Mouse (Mus musculus): ENCODE results near the gene Slmap.
"Not testable (repeated sequence)": the region's sequence is repeated elsewhere in the genome, so short reads cannot be mapped to it uniquely, and the experiment has no call there.

Gene Slmap

DNA sequence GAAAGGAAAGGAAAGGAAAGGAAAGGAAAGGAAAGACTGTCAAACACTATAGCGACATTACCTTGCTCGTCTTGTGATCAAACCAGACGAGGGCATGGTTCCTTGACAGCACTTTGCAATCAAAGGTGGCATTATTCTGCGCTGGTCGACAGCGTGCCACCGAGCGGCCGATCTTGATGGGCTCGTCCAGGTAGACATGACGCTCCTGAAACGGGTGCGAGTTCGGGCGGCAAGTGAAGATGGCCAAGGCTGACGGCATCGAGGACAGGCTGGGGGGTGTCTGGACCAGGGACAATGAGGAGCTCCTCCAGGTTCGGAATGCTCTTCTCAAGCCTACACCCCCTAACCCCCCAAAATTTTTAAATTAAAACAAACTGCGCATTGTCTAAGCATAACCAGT lies 1.5 kb downstream of the Slmap start:
- peak; percentile 29 for DNase-seq (ENCODE audit: low spot score)

DNA sequence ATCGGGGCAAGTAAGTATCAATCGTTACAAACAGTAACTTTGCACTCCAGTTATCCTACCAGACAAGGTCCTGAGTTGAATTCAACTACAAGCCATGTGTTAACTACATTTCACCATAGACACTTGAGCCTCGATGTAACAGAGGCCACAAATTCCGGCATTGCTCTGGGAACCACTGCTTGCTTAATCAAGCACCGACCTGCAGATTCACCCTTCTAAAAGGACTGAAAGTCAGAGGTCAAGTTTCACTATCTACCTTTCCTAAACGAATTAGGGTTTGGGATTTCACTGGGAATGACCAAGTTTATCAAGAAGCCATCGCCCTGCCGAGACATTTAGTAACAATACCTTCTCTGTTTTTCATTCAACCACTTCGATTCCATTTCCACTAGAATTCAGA lies 2.0 kb downstream of the Slmap start:
- DNase-seq (ENCODE audit: low spot score): peak; percentile 28

DNA sequence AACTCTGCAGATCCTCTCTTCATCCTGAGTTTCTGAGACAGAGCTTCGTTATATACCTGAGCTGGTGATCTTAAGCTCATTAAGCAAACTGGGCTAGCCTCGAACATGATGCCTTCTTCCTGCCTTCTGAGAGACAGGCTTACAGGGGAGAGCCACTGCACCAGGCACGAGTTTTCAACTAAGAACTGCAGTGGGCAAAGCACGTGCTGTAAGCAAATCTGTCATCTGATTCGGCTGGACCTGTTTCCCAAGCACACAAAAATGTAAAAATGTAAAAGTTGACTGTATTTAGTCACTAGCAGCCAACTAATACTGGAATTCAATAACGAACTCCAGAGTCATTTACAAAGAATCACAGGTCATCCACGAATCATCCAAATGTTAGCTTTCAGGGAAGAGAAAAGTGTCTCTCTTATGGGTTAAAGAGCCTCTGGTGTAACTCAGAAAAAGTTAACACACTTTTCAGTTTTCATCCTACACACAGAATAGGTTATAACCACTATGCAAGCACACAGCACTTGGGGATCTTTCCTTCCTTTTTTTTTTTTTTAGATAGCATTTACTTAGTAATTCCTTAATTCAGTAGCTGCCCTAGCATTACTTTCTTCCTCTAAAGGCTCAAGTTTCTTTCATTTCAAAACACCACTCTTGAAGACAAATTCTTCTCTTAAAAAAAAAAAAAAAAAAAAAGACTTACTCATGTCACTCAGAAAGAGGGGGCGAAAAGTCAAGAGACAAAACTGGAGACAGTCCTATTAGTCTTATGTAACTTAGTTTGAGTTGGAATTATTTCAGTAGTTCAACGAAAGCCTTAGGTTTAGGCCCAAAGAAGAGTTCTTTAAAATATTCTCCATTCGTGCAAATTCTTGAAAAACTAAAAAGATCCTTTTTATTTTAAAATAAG lies 3.1 kb downstream of the Slmap start:
- DNase-seq (ENCODE audit: low spot score): no peak

DNA sequence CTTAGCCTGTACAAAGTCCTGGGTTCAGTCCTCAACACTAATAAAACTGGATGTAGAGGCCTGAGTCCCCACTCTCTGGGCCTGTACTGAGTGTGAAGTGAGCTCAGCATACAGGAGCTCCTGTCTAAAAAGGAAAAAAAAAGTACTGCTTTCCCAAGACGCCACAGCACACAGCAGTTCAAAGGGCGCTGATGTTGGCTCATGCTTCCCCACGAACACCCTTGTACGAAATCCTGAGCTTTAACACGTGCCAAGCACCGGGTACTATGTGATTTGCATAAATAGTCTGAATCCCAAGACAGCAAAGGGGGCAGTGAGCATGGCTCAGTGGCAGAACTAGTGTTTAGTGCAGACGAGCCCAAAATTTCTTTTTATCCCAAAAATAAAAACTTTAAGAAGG lies 4.4 kb downstream of the Slmap start:
- DNase-seq (ENCODE audit: low spot score): no peak

DNA sequence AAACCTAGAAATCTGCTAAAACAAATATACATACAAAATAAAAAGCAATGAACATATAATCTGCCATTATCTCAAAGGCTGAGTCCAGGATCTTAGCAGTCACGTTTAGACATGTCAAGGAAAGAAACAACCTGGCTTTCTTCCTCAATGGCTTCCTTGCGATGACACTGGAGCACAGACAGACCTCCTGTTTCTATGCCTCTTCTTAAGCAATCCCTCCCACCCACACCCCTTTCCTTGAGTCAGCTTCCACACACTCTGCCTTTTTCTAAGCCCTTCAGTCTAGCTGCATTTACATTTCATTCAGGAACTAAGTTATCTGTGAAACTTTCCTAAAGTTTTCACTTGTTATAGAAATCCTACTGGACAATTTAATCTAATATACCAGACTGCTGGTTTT lies 6.4 kb downstream of the Slmap start:
- DNase-seq (ENCODE audit: low spot score): no peak

DNA sequence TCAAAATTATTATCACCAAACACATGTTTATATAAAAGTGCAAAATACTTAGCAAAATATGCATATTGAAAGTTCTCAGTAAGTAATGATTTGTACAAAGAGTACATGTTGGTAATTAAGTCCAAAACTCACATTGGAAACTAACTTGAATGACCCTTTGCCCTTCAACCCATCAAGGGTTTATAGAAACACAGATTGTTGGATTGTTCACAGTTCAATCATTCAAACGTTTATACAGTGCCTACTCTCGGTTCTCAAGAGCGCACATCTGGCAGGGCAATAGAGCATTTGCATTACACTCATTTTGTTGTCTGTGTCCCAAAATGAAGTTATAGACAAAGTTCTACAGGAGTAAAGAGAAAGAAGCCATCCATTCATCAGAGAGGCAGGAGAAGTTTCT lies 8.8 kb downstream of the Slmap start:
- DNase-seq (ENCODE audit: low spot score): no peak

DNA sequence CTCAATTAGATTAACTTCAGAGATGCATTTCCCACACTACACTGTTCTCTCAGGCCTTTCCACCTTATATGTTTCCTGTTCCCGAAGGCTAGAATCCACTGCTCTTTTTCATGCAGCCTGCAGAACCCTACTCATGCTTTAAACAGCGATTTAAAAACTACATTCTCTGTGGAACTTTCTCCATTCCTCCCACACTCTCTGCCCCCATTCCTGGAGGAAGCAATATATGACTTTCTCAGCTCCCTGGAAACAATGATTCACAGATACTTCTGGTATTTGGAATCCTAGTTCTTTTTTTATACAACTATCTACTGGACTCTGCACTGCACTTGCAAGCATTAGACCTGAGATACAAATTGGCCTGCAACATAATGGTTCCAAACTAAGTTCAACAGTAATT lies 11.6 kb downstream of the Slmap start:
- no peak for DNase-seq (ENCODE audit: low spot score)

DNA sequence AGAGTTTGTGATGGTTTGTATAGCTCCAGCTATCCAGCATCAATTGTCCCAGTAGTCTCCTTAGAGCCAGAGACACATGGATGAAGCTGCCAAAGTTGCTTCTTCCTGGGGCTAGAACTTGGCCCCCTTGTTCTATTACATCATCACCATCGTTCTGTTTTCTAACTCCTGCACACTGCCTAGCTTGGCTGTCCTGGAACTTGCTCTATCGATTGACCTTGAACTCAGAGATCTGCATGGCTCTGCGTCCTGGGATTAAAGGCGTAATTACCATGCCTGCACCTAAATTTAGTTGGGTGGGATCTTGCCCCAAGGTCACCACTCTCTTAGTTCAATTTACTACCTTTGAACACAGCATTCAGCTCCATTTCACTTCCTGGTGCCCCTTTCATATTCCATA lies 14.9 kb downstream of the Slmap start:
- no peak for DNase-seq (ENCODE audit: low spot score)

DNA sequence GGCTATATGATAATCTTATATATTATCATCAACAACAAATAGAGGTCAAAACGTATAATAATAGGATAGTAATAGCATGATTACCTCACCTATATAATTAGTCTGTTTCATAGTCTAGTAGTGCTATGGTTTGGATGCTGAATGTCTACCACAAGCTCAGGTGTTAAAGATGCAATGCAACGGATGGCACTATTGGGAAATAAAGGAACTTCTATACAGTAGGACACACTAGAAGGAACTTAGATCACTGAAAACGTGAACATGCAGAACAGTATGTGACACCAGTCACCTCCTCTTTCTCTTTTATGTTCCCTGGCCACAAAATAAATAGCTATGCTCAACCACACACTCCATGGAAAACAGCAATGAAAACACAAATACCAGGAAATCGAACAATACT lies 16.9 kb downstream of the Slmap start:
- no peak for DNase-seq (ENCODE audit: low spot score)

DNA sequence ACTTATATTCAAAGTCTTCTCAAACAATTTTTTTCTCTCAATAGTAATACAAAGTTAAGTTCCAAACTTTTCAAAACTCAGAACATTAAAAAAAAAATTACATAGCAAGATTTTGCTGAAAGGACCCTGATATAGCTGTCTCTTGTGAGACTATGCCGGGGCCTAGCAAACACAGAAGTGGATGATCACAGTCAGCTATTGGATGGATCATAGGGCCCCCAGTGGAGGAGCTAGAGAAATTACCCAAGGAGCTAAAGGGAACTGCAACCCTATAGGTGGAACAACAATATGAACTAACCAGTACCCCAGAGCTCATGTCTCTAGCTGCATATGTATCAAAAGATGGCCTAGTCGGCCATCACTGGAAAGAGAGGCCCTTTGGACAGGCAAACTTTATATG lies 18.5 kb downstream of the Slmap start:
- not testable (repeated sequence) for DNase-seq (ENCODE audit: low spot score)

DNA sequence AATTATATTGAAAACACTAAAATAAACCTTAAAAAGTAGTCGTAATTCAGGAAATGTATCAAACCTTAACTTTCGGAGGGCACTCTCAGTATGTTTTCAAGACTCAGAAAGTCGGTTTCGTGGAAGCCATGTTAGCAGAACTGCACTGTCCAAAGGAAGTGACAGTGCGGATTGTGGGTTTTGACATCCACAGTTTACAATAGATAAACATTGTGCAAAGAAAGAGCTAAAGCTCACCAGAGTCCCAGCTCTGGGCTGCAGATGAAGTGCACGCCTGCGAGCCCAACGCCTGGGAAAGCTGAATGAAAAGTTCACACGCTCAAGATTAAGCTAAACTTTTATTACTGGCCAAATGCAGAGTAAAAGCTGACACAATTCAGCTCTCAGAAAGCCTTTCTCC lies 18.9 kb downstream of the Slmap start:
- DNase-seq (ENCODE audit: low spot score): peak; percentile 31

DNA sequence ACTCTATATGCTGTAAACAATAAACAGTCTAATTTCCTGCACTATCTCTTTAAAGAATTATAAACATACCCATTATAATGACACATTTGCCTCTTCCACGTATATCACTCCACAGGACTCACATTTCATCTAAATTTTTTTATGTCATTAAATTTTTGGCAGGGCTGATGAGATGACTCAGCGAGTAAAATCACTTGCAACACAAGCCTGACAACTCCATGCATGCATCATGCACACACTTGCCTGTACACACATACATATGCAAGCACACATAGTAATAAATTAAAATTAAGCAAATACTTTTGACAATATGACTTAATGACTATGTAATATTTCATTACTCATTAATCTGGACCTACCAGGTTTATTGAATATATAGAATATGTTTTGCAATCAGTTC lies 24.2 kb downstream of the Slmap start:
- no peak for DNase-seq (ENCODE audit: low spot score)

DNA sequence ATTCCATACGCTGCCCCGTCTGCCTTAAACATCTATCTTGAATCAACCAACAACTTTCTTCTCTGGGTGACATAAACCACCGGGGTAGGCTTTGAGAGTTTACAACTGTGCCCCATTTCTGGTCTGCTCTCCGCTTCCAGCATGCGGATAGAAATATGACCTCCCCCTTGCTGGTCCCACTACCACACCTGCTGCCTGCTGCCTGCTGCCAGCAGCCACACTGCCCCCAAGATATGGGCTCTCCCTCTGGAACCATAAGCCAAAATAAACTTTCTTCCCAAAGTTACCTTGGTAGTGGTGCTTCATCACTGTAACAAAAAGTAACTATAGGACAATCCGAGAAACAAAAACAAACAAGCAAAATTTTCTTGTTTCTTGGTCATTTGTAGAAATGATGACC lies 26.6 kb downstream of the Slmap start:
- DNase-seq (ENCODE audit: low spot score): no peak

DNA sequence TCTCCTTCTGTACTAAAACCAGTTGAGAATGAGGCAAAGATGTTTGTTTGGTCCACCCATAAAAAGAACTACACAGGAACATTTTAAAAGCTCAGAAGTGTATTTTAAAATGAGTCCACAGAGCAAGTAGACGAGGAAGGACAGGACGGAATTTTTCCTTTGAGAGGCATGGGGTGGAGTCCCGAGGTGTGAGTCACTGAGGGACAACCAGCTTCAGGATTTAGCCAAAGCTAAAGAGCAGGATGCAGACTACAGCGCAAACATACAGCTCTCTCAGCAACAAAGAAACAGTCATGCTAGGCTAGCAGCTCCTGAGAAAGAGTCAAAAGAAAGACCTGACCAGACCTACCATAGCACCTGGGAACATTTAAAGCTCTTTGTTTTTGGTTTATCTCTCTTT lies 27.4 kb downstream of the Slmap start:
- DNase-seq (ENCODE audit: low spot score): no peak

DNA sequence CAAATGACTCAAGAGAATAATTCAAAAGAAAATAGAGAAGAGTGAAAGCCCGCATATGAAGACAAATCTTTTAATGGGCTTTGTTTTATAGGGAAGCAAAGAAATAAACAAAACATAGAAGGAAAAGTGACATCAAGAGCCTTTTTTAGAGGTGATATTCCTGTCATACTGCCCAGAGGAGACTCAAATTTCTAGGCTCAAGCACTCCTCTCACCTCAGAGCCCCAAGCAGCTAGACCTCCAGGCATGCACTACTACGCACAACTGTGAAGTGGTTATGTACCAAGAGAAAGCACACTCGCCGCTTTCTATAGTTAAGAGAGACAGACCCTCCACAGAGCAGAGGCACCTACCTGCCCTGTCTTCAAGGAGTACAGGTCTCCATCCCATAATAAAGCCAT lies 30.2 kb downstream of the Slmap start:
- DNase-seq (ENCODE audit: low spot score): no peak

DNA sequence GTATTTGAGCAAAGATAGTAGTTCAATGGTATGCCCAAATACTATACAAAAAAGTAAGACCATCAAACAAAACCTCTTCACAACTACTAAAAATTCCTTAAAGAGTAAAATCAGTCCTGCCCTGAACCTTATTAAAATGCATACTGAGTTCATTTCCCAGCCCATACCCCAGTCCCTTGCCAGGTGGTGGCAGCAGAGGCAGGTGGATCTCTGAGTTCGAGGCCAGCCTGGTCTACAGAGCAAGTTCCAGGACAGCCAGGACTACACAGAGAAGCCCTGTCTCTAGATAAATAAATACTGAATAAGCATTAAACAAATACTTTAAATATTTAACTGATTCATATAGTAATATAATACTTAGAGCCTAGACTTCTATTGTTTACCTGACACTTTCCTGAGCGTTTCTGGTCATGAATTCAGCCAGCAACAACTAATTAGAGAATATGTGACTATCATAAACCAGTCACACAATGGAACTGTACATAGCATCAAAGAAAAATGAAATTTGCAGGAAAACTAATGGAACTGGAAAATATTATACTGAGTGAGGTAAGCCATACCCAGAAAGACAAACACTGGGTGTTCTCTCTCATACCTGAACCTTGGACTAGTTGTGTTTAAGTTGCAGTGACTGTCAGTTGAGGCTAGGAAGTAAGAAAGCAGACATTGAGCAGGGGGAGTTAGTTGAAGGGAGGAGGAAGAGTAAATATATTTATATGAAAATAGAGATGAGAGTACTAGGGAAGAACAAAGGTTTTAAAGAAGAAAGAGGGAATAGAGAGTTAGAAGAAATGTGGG lies 34.4 kb downstream of the Slmap start:
- DNase-seq (ENCODE audit: low spot score): no peak

DNA sequence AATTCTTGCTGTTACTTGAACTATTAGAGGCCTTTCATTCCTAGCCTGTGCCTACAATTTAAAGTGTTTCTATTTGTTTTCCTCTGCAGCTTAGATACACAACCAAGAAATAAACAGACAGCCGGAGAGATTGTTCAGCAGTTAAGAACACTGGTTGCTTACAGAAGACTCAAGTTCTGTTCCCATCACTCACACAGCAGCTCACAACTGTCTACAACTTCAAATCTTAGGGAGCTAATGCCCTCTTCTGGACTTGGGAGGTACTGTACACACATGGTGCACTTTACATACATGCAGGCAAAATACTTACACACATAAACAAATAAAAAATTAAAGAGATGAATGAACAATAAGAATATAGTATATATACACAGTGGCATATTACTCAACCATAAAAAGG lies 39.7 kb downstream of the Slmap start:
- DNase-seq (ENCODE audit: low spot score): no peak

DNA sequence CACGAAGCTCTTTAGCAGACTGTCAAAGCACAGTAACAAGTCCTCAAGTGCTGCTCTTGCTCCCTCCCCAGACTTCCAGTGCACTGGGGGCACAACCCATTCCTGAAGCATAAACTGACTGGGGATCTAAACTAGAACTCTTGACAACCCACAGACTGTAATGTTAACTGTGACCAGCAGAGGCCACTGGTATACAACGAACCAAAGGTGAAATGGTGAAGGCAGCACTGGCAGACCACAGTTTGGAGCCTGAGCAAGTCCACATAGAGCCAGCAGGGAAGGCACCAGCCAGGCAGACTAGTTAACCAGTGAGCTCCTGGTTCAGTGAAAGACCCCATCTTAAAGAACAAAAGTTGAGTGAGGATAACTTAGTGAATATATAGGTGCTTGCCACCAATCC lies 43.6 kb downstream of the Slmap start:
- peak; percentile 66 for DNase-seq (ENCODE audit: low spot score)

DNA sequence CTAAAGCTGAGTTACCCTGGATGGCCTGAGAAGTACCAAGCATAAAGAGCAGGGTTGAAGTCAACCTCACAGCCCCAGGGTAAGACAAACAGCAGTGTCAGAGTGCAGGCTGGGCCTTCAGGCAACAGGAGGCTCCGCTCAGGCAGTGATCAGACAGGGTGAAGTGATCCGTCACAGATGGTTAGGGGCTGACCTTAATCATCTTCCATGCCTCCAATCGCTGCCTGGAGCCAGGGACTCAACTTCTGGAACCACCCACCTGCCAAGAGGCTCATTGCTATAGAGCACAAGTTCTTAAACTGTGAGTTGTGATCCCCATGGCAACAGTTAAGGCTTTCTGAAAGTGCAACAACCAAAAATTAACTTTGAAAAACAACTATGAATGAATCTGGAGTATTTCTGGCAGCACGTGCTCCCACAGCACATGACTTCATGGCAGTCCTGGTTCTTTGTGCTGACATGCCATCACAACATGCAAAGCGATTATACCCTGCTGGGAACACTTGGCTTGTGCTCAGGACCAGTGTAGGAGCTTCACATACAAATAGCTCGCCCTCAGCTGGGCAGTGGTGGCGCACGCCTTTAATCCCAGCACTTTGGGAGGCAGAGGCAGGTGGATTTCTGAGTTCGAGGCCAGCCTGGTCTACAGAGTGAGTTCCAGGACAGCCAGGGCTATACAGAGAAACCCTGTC lies 46.3 kb downstream of the Slmap start:
- no peak for DNase-seq (ENCODE audit: low spot score)

DNA sequence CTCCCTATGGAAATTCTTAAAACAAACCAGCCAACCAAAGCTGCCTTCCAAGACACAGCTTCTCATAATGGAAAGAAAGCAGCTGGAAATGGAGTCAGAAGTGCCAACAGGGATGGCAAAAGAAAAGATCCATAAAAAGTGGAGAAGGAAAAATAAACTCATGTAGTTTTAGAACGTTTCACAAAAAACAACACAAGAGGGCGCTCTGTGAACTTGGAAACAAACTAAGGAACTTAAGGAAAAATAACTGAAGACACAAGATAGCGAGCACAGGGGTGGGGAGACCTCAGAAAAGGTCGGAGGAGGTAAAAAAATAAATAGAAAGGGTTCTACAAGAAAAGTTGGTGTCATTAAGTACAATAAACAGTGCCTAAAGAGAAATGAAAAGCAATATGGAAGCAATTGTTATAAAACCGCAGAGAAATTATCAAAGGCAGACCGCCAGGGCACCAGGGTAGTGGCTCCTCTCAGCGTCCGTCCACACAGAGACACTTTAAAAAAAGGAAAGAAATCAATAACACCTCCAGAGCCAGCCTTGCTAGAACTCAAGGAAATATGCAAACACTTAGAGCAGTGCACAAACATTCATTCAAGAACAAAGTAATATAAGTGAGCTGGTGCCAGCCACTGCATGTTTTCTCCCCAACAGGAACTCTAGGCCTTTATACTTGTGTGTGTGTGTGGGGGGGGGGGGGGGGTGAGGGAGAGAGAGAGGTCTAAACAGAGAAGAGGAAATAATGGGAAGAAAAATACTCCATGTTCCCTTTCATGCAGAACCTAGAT lies 48.1 kb downstream of the Slmap start:
- DNase-seq (ENCODE audit: low spot score): peak; percentile 61

DNA sequence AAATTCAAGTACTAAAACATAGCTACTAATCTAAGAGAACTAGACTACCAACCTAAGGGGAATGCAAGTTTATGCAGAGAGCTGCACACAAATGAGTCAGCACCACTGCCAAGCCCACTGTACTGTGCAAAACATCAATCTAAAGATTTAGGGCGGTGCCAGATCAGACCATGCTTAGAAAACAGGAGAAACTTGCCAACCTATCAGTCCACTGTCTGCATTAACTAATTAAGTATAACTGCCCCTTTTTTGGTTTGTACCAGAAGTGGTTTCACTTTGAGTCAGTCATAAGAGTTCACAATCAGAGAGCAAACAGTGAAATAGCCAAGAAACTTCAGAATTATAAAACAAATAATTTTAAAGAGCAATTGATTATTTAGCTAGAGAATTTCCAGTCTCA lies 53.3 kb downstream of the Slmap start:
- no peak for DNase-seq (ENCODE audit: low spot score)

DNA sequence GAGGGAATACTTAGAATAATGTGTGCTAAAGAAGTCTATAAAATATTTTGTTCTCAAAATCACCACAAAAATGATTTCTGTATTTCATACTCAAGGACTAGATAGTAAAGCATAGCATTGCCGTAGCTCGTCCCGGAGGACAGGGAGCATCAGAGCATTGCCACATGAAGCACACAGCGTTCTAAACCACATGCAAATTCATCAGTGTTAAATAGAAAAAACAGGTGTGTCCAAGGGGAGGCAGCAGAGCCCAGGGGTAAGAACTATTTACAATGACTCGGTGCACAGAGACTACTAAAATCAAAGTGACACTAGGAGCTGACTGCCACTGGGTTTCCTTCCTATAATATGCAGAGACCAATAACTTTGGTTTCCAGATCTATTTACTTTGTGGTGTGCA lies 57.0 kb downstream of the Slmap start:
- no peak for DNase-seq (ENCODE audit: low spot score)
